Mouse (Mus musculus) inflammation-experienced regulatory T-cells (primary cell): ENCODE data around the gene Clip3. TPM values are rescaled to one million over a fixed set of nuclear protein-coding genes. Genes with fewer than 3 reads are reported as not detected.

ENCODE experiments used
- polyA plus RNA-seq, 2 experiments: library from polyadenylated mRNA; unstranded; fragments of 100-300 nt; shearing (Covaris generic); gene quantifications; one replicate each; pipeline ENCODE4 v1.2.1; 2017

Gene Clip3
- polyA plus RNA-seq, result 1 to 10 TPM; 4.0 to 9.0 TPM

GRCm38 (mm10) chr7:30291215-30292131 is at the start of gene Clip3:
TSS of gene Clip3 (plus strand) at chr7:30291728.

GRCm38 (mm10) chr7:30279951-30280669 is 11.4 kb upstream of the Clip3 start, which contains the start of the genes Thap8 and Wdr62:
TSS of gene Thap8 (plus strand) at chr7:30280094.
TSS of gene Wdr62 (minus strand) at chr7:30280419.

GRCm38 (mm10) chr7:30308076-30309005 is 16.8 kb downstream of the Clip3 start, which contains the start of gene Alkbh6:
TSS of gene Alkbh6 (plus strand) at chr7:30308717.

DNA sequence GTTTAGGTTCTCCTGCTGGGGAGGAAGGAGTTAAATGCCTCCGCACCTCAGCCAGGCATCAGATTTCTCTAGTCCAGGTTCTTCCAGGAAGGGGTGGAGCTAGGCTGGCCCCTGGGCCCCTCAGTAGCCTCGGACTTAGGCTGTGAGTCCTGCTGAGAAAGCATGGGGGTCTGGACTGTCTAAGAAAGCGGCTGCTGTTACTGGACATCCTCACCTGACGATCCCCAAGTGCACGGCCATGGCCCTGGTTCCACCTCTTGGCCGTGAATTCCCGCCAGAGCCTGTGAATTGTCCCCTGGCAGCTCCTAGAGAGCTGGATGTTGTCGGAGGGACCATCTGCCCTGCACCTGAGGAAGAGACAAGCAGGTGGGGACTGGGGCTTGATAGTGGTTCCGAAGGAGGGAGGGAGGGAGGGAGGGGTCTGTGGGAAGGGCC is 23.2 kb downstream of the Clip3 start, which contains the start of gene Syne4:
Syne4 (plus strand) TSS at position 87 of the 435 bp plus-strand sequence.

GRCm38 (mm10) chr7:30321539-30322284 is 30.2 kb downstream of the Clip3 start, which contains the start of gene E130208F15Rik:
TSS of gene E130208F15Rik (plus strand) at chr7:30321740.

DNA sequence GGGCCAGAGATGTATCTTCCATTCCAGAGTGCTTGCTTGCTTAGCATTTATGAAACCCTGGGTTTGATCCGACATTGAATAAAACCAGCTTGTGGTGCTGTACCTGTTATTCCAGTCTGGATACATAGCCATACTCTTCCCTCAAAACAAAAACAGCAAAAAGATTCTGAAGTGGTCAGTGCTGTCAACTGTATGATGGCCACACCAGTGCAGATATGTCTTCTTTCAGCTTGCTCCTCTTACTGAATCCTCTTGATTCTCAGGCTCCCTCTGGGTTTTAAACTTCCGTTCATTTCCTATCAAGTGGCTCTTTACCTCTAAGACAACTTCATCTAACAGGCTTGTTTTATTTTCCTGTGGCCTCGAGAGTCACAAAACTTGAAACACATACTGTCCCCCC is 32.3 kb downstream of the Clip3 start, which contains the start of gene Sdhaf1:
Sdhaf1 (minus strand) TSS at position 101 of the 400 bp plus-strand sequence.

Other genes starting within 250 kb of the Clip3 start
- gene Zfp14, start 240.3 kb upstream of the Clip3 start, polyA plus RNA-seq, result 10 to 100 TPM in 1 of 2 experiments, 1 to 10 TPM in 1; 4.5 to 10.7 TPM
- 10 to 100 TPM in 1 of 2 experiments, 1 to 10 TPM in 1; 9.1 to 18.0 TPM for gene Zfp82, start 218.8 kb upstream of the Clip3 start, polyA plus RNA-seq
- 1 to 10 TPM; 1.0 to 1.7 TPM for gene Gm26920, start 201.3 kb upstream of the Clip3 start, polyA plus RNA-seq
- gene Zfp566, start 201.2 kb upstream of the Clip3 start, polyA plus RNA-seq, result 1 to 10 TPM; 9.8 to 9.9 TPM
- 10 to 100 TPM; 59.3 to 66.2 TPM for gene Zfp260, start 197.0 kb upstream of the Clip3 start, polyA plus RNA-seq
- gene Zfp382, start 169.8 kb upstream of the Clip3 start, polyA plus RNA-seq, result 10 to 100 TPM in 1 of 2 experiments, 1 to 10 TPM in 1; 9.7 to 18.8 TPM
- 10 to 100 TPM; 18.5 to 23.9 TPM for gene Zfp146, start 122.0 kb upstream of the Clip3 start, polyA plus RNA-seq
- under 1 TPM in 1 of 2 experiments, not detected in 1; 0.43 TPM for gene Cox7a1, start 107.6 kb upstream of the Clip3 start, polyA plus RNA-seq
- gene Capns1, start 92.9 kb upstream of the Clip3 start, polyA plus RNA-seq, result 10 to 100 TPM; 81.2 to 88.6 TPM
- 10 to 100 TPM; 52.7 to 55.1 TPM for gene Polr2i, start 59.8 kb upstream of the Clip3 start, polyA plus RNA-seq
- gene Tbcb, start 59.5 kb upstream of the Clip3 start, polyA plus RNA-seq, result 100 to 1,000 TPM; 106 to 120 TPM
- gene Ovol3, start 56.0 kb upstream of the Clip3 start, polyA plus RNA-seq, result not detected
- gene Thap8, start 11.6 kb upstream of the Clip3 start, polyA plus RNA-seq, result 1 to 10 TPM in 1 of 2 experiments, under 1 TPM in 1; 0.31 to 1.4 TPM
- gene Wdr62, start 11.3 kb upstream of the Clip3 start, polyA plus RNA-seq, result 10 to 100 TPM in 1 of 2 experiments, 1 to 10 TPM in 1; 4.1 to 20.0 TPM
- 100 to 1,000 TPM; 152 to 164 TPM for gene Alkbh6, start 17.0 kb downstream of the Clip3 start, polyA plus RNA-seq
- 10 to 100 TPM; 13.3 to 21.9 TPM for gene Syne4, start 23.1 kb downstream of the Clip3 start, polyA plus RNA-seq
- gene E130208F15Rik, start 30.0 kb downstream of the Clip3 start, polyA plus RNA-seq, result not detected
- 10 to 100 TPM; 36.0 to 57.6 TPM for gene Sdhaf1, start 32.2 kb downstream of the Clip3 start, polyA plus RNA-seq
- not detected for gene Lrfn3, start 71.0 kb downstream of the Clip3 start, polyA plus RNA-seq
- gene Tyrobp, start 122.0 kb downstream of the Clip3 start, polyA plus RNA-seq, result 10 to 100 TPM in 1 of 2 experiments, 1 to 10 TPM in 1; 2.4 to 16.6 TPM
- 100 to 1,000 TPM; 388 to 519 TPM for gene Hcst, start 128.1 kb downstream of the Clip3 start, polyA plus RNA-seq
- gene Nfkbid, start 130.0 kb downstream of the Clip3 start, polyA plus RNA-seq, result 100 to 1,000 TPM in 1 of 2 experiments, 10 to 100 TPM in 1; 93.7 to 126 TPM
- gene Aplp1, start 153.8 kb downstream of the Clip3 start, polyA plus RNA-seq, result 10 to 100 TPM; 25.4 to 35.3 TPM
- not detected for gene Kirrel2, start 166.0 kb downstream of the Clip3 start, polyA plus RNA-seq
- gene Nphs1, start 166.6 kb downstream of the Clip3 start, polyA plus RNA-seq, result not detected
- gene Prodh2, start 201.9 kb downstream of the Clip3 start, polyA plus RNA-seq, result under 1 TPM in 1 of 2 experiments, not detected in 1; 0.95 TPM
- 1 to 10 TPM in 1 of 2 experiments, under 1 TPM in 1; 0.82 to 1.1 TPM for gene Arhgap33, start 243.3 kb downstream of the Clip3 start, polyA plus RNA-seq